In genomic region chr1:50926374-50927060, GRCm38 (mm10) we compare ENCODE assay signal across 8 mouse cellular contexts. TPM values are rescaled to one million over a fixed set of nuclear protein-coding genes. Genes with fewer than 3 reads are reported as not detected.
DNase-seq lines count a peak whose midpoint lies in the region; ATAC-seq and TF ChIP-seq lines count a peak whose summit lies in the region.

No protein-coding gene starts in this region.

- no peaks in the 10 kb centered on the region for H3K9me3 ChIP-seq in hindbrain, embryonic 16.5 days (ENCODE audit: control insufficient read depth, low read length)
- no peaks in the 10 kb centered on the region for H3K9me3 ChIP-seq in liver, embryonic 16.5 days (replicated peaks; ENCODE audit: control insufficient read depth, low read length)
- no peaks in the 10 kb centered on the region for H3K9me3 ChIP-seq in stomach, embryonic 16.5 days (replicated peaks; ENCODE audit: control insufficient read depth, low read length)

- H3K4me2 ChIP-seq in hindbrain, embryonic 16.5 days (ENCODE audit: low read length) = peak overlapping the region; percentile 88
- H3K4me2 ChIP-seq in liver, embryonic 16.5 days (ENCODE audit: low read depth, low read length) = peak overlapping the region; percentile 68
- peak overlapping the region; percentile 97 for H3K4me2 ChIP-seq in stomach, embryonic 16.5 days (ENCODE audit: low read depth, low read length)

- H3K36me3 ChIP-seq in kidney, adult 2 months (ENCODE audit: control insufficient read depth, insufficient read depth, low read length) = no peaks in the 10 kb centered on the region
- H3K36me3 ChIP-seq in hindbrain, embryonic 16.5 days (ENCODE audit: control insufficient read depth, insufficient read depth, low read length) = no peaks in the 10 kb centered on the region
- H3K36me3 ChIP-seq in liver, embryonic 16.5 days (ENCODE audit: control insufficient read depth, insufficient read depth) = no peaks in the 10 kb centered on the region
- H3K36me3 ChIP-seq in stomach, embryonic 16.5 days (ENCODE audit: control insufficient read depth, insufficient read depth, low read length) = no peaks in the 10 kb centered on the region

- H3K27ac ChIP-seq in kidney, adult 2 months (ENCODE audit: insufficient read depth, low read depth, low read length) = no peak overlapping the region
- no peak overlapping the region for H3K27ac ChIP-seq in embryonic fibroblast, embryonic 13.5 days (ENCODE audit: insufficient read depth, low read length)
- peak overlapping the region; percentile 94 for H3K27ac ChIP-seq in hindbrain, embryonic 16.5 days (ENCODE audit: low read depth, low read length)
- H3K27ac ChIP-seq in liver, embryonic 16.5 days (ENCODE audit: low read length) = no peak overlapping the region
- H3K27ac ChIP-seq in stomach, embryonic 16.5 days (ENCODE audit: low read length) = no peak overlapping the region

- peak; percentile 34; the same call in 1 of the 2 replicates for ATAC-seq in hindbrain, embryonic 16.5 days
- ATAC-seq in liver, embryonic 16.5 days (ENCODE audit: low read depth) = 0 out of 2 replicates have a peak, but pooled peaks have one; percentile 27
- peak; percentile 60 for ATAC-seq in stomach, embryonic 16.5 days (ENCODE audit: insufficient read depth, low FRiP score)

- peak overlapping the region; percentile 85 for H3K9ac ChIP-seq in hindbrain, embryonic 16.5 days (ENCODE audit: low read depth, low read length)
- H3K9ac ChIP-seq in liver, embryonic 16.5 days (ENCODE audit: low read depth, low read length) = no peak overlapping the region
- H3K9ac ChIP-seq in stomach, embryonic 16.5 days (ENCODE audit: low read length) = peak overlapping the region; percentile 62

- WGBS in kidney, adult 2 months = 2% methylated on average over 23 of the region's 23 CpGs
- under 1% methylated on average over 23 of the region's 23 CpGs for WGBS in hindbrain, embryonic 16.5 days
- 2% methylated on average over 23 of the region's 23 CpGs for WGBS in liver, embryonic 16.5 days (ENCODE audit: insufficient replicate concordance)
- WGBS in stomach, embryonic 16.5 days = 2% methylated on average over 23 of the region's 23 CpGs

- TF ChIP-seq POLR2A in kidney, adult 2 months (IDR thresholded peaks at IDR 0.05; ENCODE audit: low read depth, low read length) = no peak
- no peak for TF ChIP-seq POLR2A in embryonic fibroblast, embryonic 13.5 days (IDR thresholded peaks at IDR 0.05; ENCODE audit: low read depth, low read length)

- DNase-seq in kidney, adult 2 months = no peak
- DNase-seq in kidney, postnatal 14 days = no peak
- peak; percentile 17 for DNase-seq in NIH3T3 (ENCODE audit: low read depth)
- DNase-seq in adrenal gland, adult (ENCODE audit: inconsistent age in 2 of 2, low spot score in 1 of 2) = no peak

- peak overlapping the region; percentile 44 for H3K4me3 ChIP-seq in kidney, adult 2 months (ENCODE audit: insufficient read depth, low read depth, low read length)
- H3K4me3 ChIP-seq in embryonic fibroblast, embryonic 13.5 days (ENCODE audit: insufficient read depth, low read length) = peak overlapping the region; percentile 65
- peak overlapping the region; percentile 86 for H3K4me3 ChIP-seq in hindbrain, embryonic 16.5 days (ENCODE audit: low read length)
- peak overlapping the region; percentile 51 for H3K4me3 ChIP-seq in liver, embryonic 16.5 days (ENCODE audit: low read depth, low read length)
- peak overlapping the region; percentile 50 for H3K4me3 ChIP-seq in stomach, embryonic 16.5 days (replicated peaks; ENCODE audit: low read length)

- TF ChIP-seq CTCF in kidney, adult 2 months (conservative IDR thresholded peaks at IDR 0.05; ENCODE audit: insufficient read depth, insufficient read length, low read depth, low read length) = no peak
- TF ChIP-seq CTCF in embryonic fibroblast, embryonic 13.5 days (IDR thresholded peaks at IDR 0.05; ENCODE audit: borderline replicate concordance, insufficient read depth, low read length) = no peak

- peaks cover 5% of the 10 kb centered on the region; the same call in 1 of the 2 replicates for H3K27me3 ChIP-seq in kidney, adult 2 months (replicated peaks; ENCODE audit: control insufficient read depth, insufficient read depth, low read length)
- no peaks in the 10 kb centered on the region for H3K27me3 ChIP-seq in hindbrain, embryonic 16.5 days (replicated peaks; ENCODE audit: control insufficient read depth, insufficient read depth, low read length)
- peaks cover 38% of the 10 kb centered on the region for H3K27me3 ChIP-seq in liver, embryonic 16.5 days (ENCODE audit: control insufficient read depth, insufficient read depth, low read depth, low read length)
- H3K27me3 ChIP-seq in stomach, embryonic 16.5 days (ENCODE audit: control insufficient read depth, insufficient read depth, low read length) = peaks cover 12% of the 10 kb centered on the region

- H3K4me1 ChIP-seq in kidney, adult 2 months (ENCODE audit: control insufficient read depth, insufficient read depth, low read length) = no peaks in the 10 kb centered on the region
- 0 out of 2 replicates have a peak, but pooled peaks cover 3% of the 10 kb centered on the region for H3K4me1 ChIP-seq in embryonic fibroblast, embryonic 13.5 days (ENCODE audit: control insufficient read depth, insufficient read depth, low read length)
- H3K4me1 ChIP-seq in hindbrain, embryonic 16.5 days (ENCODE audit: control insufficient read depth, insufficient read depth, low read depth, low read length) = peaks cover 4% of the 10 kb centered on the region
- no peaks in the 10 kb centered on the region; the same call in 1 of the 2 replicates for H3K4me1 ChIP-seq in liver, embryonic 16.5 days (ENCODE audit: control insufficient read depth, low read depth, low read length)
- 0 out of 2 replicates have a peak, but pooled peaks cover 3% of the 10 kb centered on the region for H3K4me1 ChIP-seq in stomach, embryonic 16.5 days (ENCODE audit: control insufficient read depth, insufficient read depth, low read length)

RNA-seq across cellular contexts. Expression of gene Tmeff2, which starts 26.1 kb away (rescaled TPM):
- polyA plus RNA-seq in kidney, adult 2 months (2012; rRNA removed) = 0.52 and 0.60 TPM in 2 replicates
- polyA plus RNA-seq in embryonic fibroblast, embryonic 13.5 days (2011; ENCODE audit: insufficient read length, low read depth, missing spikeins) = 8.0 and 16.1 TPM in 2 replicates
- 69.4 and 75.9 TPM in 2 replicates for polyA plus RNA-seq in hindbrain, embryonic 16.5 days (2015; fragmentation: Nextera tagmentation; extraction: Ambion mirVana)
- 0.54 and 0.66 TPM in 2 replicates for polyA plus RNA-seq in liver, embryonic 16.5 days (2015; fragmentation: Nextera tagmentation; extraction: Ambion mirVana)
- polyA plus RNA-seq in stomach, embryonic 16.5 days (2015; fragmentation: Nextera tagmentation; extraction: Ambion mirVana) = 6.0 and 6.3 TPM in 2 replicates
